Mouse (Mus musculus): ENCODE measurements at regions not wholly inside any gene's neighbourhood (a gene's known extent, or its start where the extent isn't known, plus 50 kb on each side); places are given as distances from the start of the nearest gene placed in this dataset.

DNA sequence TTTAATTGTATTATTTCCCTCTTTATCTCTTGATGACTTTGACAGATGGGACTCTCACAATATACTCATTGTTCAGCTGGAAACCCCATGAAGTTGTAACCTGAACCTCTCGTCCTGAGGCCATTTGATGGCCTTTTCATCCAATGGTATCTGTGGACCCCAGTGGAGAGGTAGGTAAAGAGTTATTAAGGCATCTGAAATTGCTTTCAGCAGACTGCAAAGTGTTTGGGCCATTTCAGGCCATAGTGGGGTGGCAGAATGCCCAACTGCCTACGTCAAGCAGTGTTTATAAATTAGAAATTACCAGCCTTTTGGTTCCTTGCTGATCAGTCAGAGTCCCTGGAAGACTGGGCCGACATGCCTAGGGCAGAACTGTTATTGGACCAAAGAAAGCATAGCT, 272.4 kb upstream of the Usp25 start:
- no peak for TF ChIP-seq CTCF (IDR thresholded peaks at IDR 0.05; ENCODE audit: borderline replicate concordance, extremely low read depth, insufficient read depth, insufficient read length)
- TF ChIP-seq POLR2A (IDR thresholded peaks at IDR 0.05; ENCODE audit: borderline replicate concordance, extremely low read depth, insufficient read depth, insufficient read length, poor library complexity, severe bottlenecking), result no peak

Data from brain, embryonic 14.5 days (tissue).